Mouse (Mus musculus) neural tube, embryonic 11.5 days (tissue): ENCODE data around the gene Mindy4b-ps. TPM values are rescaled to one million over a fixed set of nuclear protein-coding genes. Genes with fewer than 3 reads are reported as not detected.

Experiments
- ATAC-seq: fragments of 200-750 bp; cut with Nextera tagmentation; 2 replicates; pipeline ENCODE4 v1.8.0; 2017; ENCODE audit warnings: moderate number of reproducible peaks, mild to moderate bottlenecking, moderate TSS enrichment, moderate library complexity; ENCODE audit not compliant: insufficient read depth, low FRiP score, low TSS enrichment
- DNase-seq: peaks from one replicate; pipeline ENCODE4 v3.0.0-alpha.2; 2015; ENCODE audit warnings: low spot score
- H3K27ac ChIP-seq: fragments of 300-500 bp; sonication (generic); 2 replicates; pipeline ENCODE4 v1.5.1; 2014; ENCODE audit warnings: low read depth, mild to moderate bottlenecking, low read length
- H3K27me3 ChIP-seq: fragments of 300-500 bp; sonication (generic); 2 replicates; pipeline ENCODE4 v1.6.1; 2014; ENCODE audit warnings: mild to moderate bottlenecking, low read length, mixed read lengths; ENCODE audit not compliant: control insufficient read depth, insufficient read depth
- H3K36me3 ChIP-seq: fragments of 300-500 bp; sonication (generic); 2 replicates; pipeline ENCODE4 v1.6.1; 2014; ENCODE audit warnings: mild to moderate bottlenecking, low read length, moderate library complexity, mixed read lengths; ENCODE audit not compliant: control insufficient read depth, insufficient read depth
- H3K4me1 ChIP-seq: fragments of 300-500 bp; sonication (generic); 2 replicates; pipeline ENCODE4 v1.6.1; 2014; ENCODE audit warnings: low read length, mixed read lengths; ENCODE audit not compliant: control insufficient read depth, insufficient read depth
- H3K4me2 ChIP-seq: fragments of 300-500 bp; sonication (generic); 2 replicates; pipeline ENCODE4 v1.6.1; 2014; ENCODE audit warnings: low read depth, mild to moderate bottlenecking, moderate library complexity
- H3K4me3 ChIP-seq: fragments of 300-500 bp; sonication (generic); 2 replicates; pipeline ENCODE4 v1.5.1; 2014; ENCODE audit warnings: low read depth, low read length
- H3K9ac ChIP-seq: fragments of 300-500 bp; sonication (generic); 2 replicates; pipeline ENCODE4 v1.6.1; 2014; ENCODE audit warnings: mild to moderate bottlenecking, low read length
- H3K9me3 ChIP-seq: fragments of 300-500 bp; sonication (generic); 2 replicates; pipeline ENCODE4 v1.6.1; 2016; ENCODE audit warnings: low read length; ENCODE audit not compliant: control insufficient read depth
- WGBS: fragments of 180-500 bp; shearing (Covaris S2); extraction: QIAGEN DNeasy Blood & Tissue Kit; methylation state at CpG from one replicate; pipeline ENCODE4 v1.1.7; 2014; 5-methylcytosine and 5-hydroxymethylcytosine counted together
- polyA plus RNA-seq: library from polyadenylated mRNA; unstranded; fragments of >200 nt; fragmentation: Nextera tagmentation; extraction: Ambion mirVana; gene quantifications from 2 replicates; pipeline ENCODE4 v1.2.1, GENCODE M21; 2014

Mindy4b-ps gene
- polyA plus RNA-seq, 1 experiment from 2014 or later, result not detected

DNA sequence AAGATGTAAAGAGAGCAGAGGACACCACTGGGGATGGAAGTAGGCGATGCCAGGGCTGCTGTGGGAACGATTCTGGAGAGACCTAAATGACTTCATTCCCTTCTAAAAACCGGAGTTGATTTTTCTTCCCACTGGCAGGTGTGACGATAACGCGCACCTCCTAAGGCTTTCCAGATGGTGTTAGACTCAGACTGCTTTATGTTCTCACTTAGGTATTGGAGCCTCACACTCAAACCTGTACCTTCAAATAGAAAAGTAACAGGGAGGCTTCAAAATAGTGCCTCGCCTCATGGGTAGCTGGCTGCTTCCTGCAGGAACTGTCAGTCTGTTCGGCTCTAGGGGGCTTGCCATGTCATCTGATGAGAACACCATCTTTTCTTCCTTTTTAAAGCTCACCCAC is 23.9 kb downstream of the Mindy4b-ps start:
- Histone ChIP-seq H3K4me3 (no peak overlapping the region), H3K27ac (no peak overlapping the region), H3K9ac (no peak overlapping the region), H3K36me3 (no peaks in the 10 kb centered on the region), H3K27me3 (no peaks in the 10 kb centered on the region), H3K4me1 (no peaks in the 10 kb centered on the region), H3K4me2 (no peak overlapping the region), H3K9me3 (no peaks in the 10 kb centered on the region)
- WGBS, result 78% methylated on average over 8 of the region's 8 CpGs
- ATAC-seq, result no peak
- DNase-seq, result no peak

DNA sequence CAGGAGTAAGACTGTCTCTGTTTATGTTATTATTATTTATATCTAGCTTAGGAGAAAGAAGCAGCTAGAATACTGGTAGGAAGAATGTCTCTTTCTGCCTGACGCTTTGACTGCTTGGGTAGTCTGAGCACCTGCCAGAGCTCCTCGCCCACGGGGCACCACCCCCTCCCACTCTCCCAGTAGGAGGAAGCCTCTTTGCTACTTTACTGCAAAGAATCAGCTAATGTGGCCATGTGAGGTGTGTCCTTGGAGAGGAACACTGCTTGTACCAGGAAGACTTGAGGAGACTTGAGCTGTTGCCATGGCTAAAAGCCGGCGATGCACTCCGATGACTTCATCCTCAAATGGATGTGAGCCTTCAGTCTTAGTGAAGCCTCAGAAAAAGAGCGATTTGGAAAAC is 32.6 kb downstream of the Mindy4b-ps start:
- ATAC-seq (no peak), DNase-seq (no peak)
- no peaks in the 10 kb centered on the region for H3K9me3 ChIP-seq
- no peaks in the 10 kb centered on the region for H3K27me3 ChIP-seq
- WGBS, result 80% methylated on average over 7 of the region's 7 CpGs
- H3K9ac ChIP-seq, result no peak overlapping the region
- H3K27ac ChIP-seq, result no peak overlapping the region
- H3K36me3 ChIP-seq, result no peaks in the 10 kb centered on the region
- H3K4me3 ChIP-seq, result no peak overlapping the region
- no peak overlapping the region for H3K4me2 ChIP-seq
- no peaks in the 10 kb centered on the region for H3K4me1 ChIP-seq

DNA sequence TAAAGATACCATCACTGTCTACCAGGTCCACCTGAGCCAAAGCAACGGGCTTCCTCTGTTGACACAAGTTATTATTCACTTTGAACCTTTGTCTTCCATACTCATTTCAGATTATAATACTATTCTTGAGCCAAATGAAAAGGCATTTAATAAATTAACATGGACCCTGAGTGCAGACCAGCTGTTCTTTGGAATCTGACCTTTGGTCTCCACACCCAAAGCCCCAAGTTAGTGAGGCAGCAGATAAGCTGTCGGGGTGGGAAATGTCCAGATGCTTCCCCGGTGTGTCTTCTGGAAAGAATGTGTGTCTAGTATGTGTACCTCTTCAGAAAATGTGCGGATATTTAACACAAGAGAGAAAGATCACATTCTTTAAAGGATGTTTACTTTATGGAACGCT is 33.1 kb downstream of the Mindy4b-ps start:
- Histone ChIP-seq H3K27me3 (no peaks in the 10 kb centered on the region), H3K9ac (no peak overlapping the region), H3K4me3 (no peak overlapping the region), H3K27ac (no peak overlapping the region), H3K36me3 (no peaks in the 10 kb centered on the region), H3K9me3 (no peaks in the 10 kb centered on the region), H3K4me2 (no peak overlapping the region), H3K4me1 (no peaks in the 10 kb centered on the region)
- 81% methylated on average over 5 of the region's 5 CpGs for WGBS
- DNase-seq, result no peak
- ATAC-seq, result no peak

DNA sequence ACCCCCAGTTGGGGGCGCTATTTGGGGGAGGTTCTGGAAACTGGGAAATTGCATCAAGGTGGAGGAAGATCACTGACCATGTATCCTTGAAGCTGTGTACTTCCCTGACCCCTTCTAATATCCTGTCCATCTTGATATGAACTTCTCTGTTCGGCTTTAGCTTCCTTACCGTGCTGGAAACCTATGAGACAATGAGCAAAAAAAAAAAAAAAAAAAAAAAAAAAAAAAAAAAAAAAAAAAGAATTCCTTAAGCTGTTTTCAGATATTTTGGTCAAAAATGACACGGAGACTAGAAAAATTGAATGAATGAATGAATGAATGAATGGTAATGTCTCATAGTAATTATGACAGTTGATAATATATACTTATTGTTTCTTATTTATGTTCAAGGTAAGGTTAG is 35.6 kb downstream of the Mindy4b-ps start:
- H3K9me3 ChIP-seq, result no peaks in the 10 kb centered on the region
- no peak overlapping the region for H3K4me3 ChIP-seq
- no peaks in the 10 kb centered on the region for H3K36me3 ChIP-seq
- H3K9ac ChIP-seq, result no peak overlapping the region
- H3K4me1 ChIP-seq, result no peaks in the 10 kb centered on the region
- H3K27ac ChIP-seq, result no peak overlapping the region
- H3K4me2 ChIP-seq, result no peak overlapping the region
- DNase-seq, result no peak
- ATAC-seq, result no peak
- no peaks in the 10 kb centered on the region for H3K27me3 ChIP-seq
- WGBS, result 74% methylated on average over 4 of the region's 4 CpGs

DNA sequence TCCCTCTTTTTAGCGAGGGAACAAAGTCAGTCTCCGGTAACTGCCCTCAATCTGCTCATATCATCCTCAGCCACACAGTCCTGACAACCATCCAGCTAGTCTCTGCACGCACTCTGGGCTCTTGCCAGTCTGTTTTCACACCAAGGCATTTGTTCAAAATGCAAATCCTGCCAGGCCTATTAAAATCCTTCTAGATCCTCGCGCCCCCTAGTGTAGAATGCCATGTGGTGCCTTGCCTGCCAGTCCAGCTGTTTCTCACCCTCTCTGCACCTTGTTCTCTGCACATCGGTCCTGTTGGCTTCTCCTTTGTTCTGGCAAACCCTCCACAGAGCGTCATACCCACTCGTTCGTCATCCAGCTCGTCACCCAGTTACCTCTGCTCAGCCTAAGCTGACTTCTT is 36.2 kb downstream of the Mindy4b-ps start:
- no peaks in the 10 kb centered on the region for H3K27me3 ChIP-seq
- H3K4me1 ChIP-seq, result no peaks in the 10 kb centered on the region
- WGBS, result 27% methylated on average over 10 of the region's 10 CpGs
- H3K36me3 ChIP-seq, result no peaks in the 10 kb centered on the region
- DNase-seq (peak; percentile 59), ATAC-seq (no peak)
- no peak overlapping the region for H3K4me2 ChIP-seq
- no peaks in the 10 kb centered on the region for H3K9me3 ChIP-seq
- H3K27ac ChIP-seq, result no peak overlapping the region
- H3K4me3 ChIP-seq, result no peak overlapping the region
- no peak overlapping the region for H3K9ac ChIP-seq

DNA sequence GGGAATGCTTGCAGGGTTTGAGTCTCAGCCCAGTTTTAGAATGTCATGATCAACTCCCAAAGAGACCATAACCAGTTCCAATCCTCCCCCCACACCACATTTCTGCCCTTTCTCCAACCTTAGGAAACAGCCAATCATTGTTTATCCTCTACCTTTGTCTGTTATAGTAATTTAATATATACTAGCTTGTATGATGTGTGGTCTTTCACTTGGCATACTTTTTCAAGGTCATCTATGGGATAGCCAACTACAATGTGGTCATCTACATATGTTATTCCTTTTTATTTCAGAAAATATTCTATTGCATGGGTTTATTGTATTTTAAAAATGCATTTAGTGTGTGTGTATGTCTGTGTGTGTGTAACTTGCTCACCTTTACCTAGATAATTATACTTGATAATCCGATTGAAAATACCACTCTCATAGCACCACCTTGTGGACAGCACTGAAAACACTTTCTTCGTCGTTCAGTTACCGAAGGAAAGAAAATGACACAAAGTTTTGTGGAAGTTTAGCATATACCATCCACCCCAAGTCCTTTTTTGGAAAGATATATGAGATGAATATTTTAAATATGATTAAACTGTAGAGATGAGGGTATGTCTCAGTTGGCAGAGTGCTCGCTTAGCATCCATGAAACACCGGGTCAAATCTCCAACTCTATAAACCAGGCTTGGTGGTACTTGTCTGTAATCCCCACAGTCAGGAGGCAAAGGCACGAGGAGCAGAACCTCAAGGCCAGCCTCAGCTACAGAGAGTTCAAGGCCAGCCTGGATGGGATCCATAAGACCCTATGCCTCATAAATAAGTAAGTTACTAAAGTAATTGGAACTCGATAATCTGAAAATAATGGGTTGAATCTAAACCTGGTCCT is 37.7 kb downstream of the Mindy4b-ps start:
- DNase-seq (no peak), ATAC-seq (peak; percentile 20; the same call in 1 of the 2 replicates)
- 42% methylated on average over 8 of the region's 8 CpGs for WGBS
- Histone ChIP-seq H3K27ac (no peak overlapping the region), H3K4me1 (no peaks in the 10 kb centered on the region), H3K27me3 (no peaks in the 10 kb centered on the region), H3K36me3 (no peaks in the 10 kb centered on the region), H3K4me3 (no peak overlapping the region), H3K9ac (no peak overlapping the region), H3K4me2 (no peak overlapping the region), H3K9me3 (no peaks in the 10 kb centered on the region)

DNA sequence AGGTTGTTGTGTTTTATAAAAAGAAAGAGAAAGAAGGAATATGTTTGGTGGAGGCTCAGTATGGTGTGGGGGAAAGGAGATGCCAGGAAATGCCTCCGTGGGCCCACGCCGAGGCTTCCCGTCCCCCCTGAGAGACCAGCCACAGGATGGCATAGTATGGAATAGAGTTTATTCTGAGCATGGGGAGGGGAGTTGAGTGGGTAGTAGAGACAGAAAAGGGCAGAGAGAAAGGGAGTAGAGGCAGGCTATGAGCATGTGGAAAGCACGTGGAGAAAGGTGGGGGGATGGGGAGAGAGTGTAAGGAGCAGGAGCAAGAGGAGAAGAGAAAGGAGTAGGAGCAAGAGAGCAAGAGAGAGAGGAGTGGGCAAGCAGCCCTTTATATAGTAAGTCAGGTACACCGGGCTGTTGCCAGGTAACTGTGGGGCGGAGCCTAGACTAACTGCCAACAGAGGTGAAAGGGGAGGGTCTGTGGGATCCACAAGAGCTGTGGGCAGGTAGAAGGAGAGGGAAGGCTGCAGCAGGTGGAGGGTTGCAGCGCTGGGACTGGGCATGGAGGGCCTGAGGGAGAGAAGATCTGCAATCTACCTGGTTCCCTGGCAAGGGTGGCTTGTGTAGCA is 38.4 kb downstream of the Mindy4b-ps start:
- no peak overlapping the region for H3K4me2 ChIP-seq
- H3K27me3 ChIP-seq, result no peaks in the 10 kb centered on the region
- ATAC-seq (no peak), DNase-seq (no peak)
- H3K4me1 ChIP-seq, result no peaks in the 10 kb centered on the region
- H3K9me3 ChIP-seq, result no peaks in the 10 kb centered on the region
- WGBS, result 56% methylated on average over 8 of the region's 8 CpGs
- H3K9ac ChIP-seq, result no peak overlapping the region
- H3K27ac ChIP-seq, result no peak overlapping the region
- H3K4me3 ChIP-seq, result no peak overlapping the region
- H3K36me3 ChIP-seq, result no peaks in the 10 kb centered on the region

DNA sequence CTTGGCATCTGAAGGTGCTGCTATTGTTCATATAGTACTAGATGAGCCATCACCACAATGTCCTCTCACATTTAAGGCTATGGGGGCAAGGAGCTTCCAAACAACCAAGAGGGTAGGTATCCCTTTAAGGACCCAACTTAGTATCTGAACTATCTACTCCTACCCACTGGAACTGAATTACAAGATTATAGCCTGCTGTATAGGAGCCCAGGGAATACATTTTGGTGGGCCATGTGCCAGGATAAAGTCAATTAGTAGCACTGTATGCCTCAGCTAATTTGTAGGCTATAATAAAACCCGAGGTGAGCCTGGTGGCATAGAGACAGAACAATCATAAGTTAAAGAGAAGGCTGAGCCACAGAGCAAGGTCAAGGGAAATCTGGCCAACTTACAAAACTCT is 65.7 kb downstream of the Mindy4b-ps start:
- Histone ChIP-seq H3K9ac (no peak overlapping the region), H3K27me3 (no peaks in the 10 kb centered on the region), H3K36me3 (no peaks in the 10 kb centered on the region), H3K4me3 (no peak overlapping the region), H3K4me1 (no peaks in the 10 kb centered on the region), H3K27ac (no peak overlapping the region), H3K9me3 (no peaks in the 10 kb centered on the region), H3K4me2 (no peak overlapping the region)
- ATAC-seq, result no peak
- WGBS, result 73% methylated on average over 1 of the region's 1 CpGs
- no peak for DNase-seq

DNA sequence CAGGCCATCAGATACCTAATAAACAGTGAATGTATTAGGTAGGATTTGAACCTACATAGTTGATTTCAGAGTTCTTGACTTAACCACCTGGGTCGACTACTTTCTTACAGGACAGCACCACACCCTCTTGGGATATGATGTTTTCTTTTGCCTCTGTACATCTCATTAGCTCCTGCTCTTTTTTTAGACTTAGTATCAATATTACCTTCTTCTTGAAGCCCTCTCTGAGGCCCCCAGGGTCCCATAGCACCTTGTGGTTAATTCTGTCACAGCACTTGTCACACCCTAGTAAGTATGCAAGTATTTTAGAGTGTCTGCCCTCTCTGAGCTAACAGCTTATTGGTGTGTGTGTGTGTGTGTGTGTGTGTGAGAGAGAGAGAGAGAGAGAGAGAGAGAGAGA is 66.3 kb downstream of the Mindy4b-ps start:
- Histone ChIP-seq H3K9me3 (no peaks in the 10 kb centered on the region), H3K4me2 (no peak overlapping the region), H3K9ac (no peak overlapping the region), H3K4me3 (no peak overlapping the region), H3K36me3 (no peaks in the 10 kb centered on the region), H3K27ac (no peak overlapping the region), H3K27me3 (no peaks in the 10 kb centered on the region), H3K4me1 (no peaks in the 10 kb centered on the region)
- ATAC-seq (no peak), DNase-seq (no peak)
- 91% methylated on average over 1 of the region's 1 CpGs for WGBS
